Mouse (Mus musculus) stomach, embryonic 14.5 days (tissue): ENCODE data around the gene Atg4b. TPM values are rescaled to one million over a fixed set of nuclear protein-coding genes. Genes with fewer than 3 reads are reported as not detected.

Source experiments
- ATAC-seq: fragments of 200-750 bp; cut with Nextera tagmentation; 2 replicates; pipeline ENCODE4 v1.8.0; 2017; ENCODE audit warnings: low read depth, moderate TSS enrichment; ENCODE audit not compliant: insufficient number of reproducible peaks, insufficient read depth, low FRiP score
- H3K27ac ChIP-seq: fragments of 300-500 bp; sonication (generic); 2 replicates; pipeline ENCODE4 v1.5.1; 2014; ENCODE audit warnings: mild to moderate bottlenecking, low read length, moderate library complexity, mixed read lengths
- H3K27me3 ChIP-seq: fragments of 300-500 bp; sonication (generic); 2 replicates; pipeline ENCODE4 v1.6.1; 2014; ENCODE audit warnings: low read length, control low read depth, mixed read lengths; ENCODE audit not compliant: control insufficient read depth, insufficient read depth
- H3K36me3 ChIP-seq: fragments of 300-500 bp; sonication (generic); 2 replicates; pipeline ENCODE4 v1.6.1; 2014; ENCODE audit warnings: mild to moderate bottlenecking, control low read depth, low read length, moderate library complexity, mixed read lengths; ENCODE audit not compliant: control insufficient read depth, insufficient read depth
- H3K4me1 ChIP-seq: fragments of 300-500 bp; sonication (generic); 2 replicates; pipeline ENCODE4 v1.6.1; 2014; ENCODE audit warnings: low read length, control low read depth, mixed read lengths; ENCODE audit not compliant: control insufficient read depth, insufficient read depth
- H3K4me2 ChIP-seq: fragments of 300-500 bp; sonication (generic); replicated peaks from 2 replicates; pipeline ENCODE4 v1.6.1; 2014; ENCODE audit warnings: low read depth, low read length, control low read depth
- H3K4me3 ChIP-seq: fragments of 300-500 bp; sonication (generic); 2 replicates; pipeline ENCODE4 v1.5.1; 2014; ENCODE audit warnings: low read depth, low read length, control low read depth
- H3K9ac ChIP-seq: fragments of 300-500 bp; sonication (generic); replicated peaks from 2 replicates; pipeline ENCODE4 v1.6.1; 2014; ENCODE audit warnings: low read depth, mild to moderate bottlenecking, control low read depth, low read length, moderate library complexity, mixed read lengths
- H3K9me3 ChIP-seq: fragments of 300-500 bp; sonication (generic); 2 replicates; pipeline ENCODE4 v1.6.1; 2016; ENCODE audit warnings: low read depth, low read length, control low read depth; ENCODE audit not compliant: control insufficient read depth
- WGBS: fragments of 180-500 bp; shearing (Covaris S2); extraction: QIAGEN DNeasy Blood & Tissue Kit; methylation state at CpG from one replicate; pipeline ENCODE4 v1.1.7; 2014; 5-methylcytosine and 5-hydroxymethylcytosine counted together
- polyA plus RNA-seq: library from polyadenylated mRNA; unstranded; fragments of >200 nt; fragmentation: Nextera tagmentation; extraction: Ambion mirVana; gene quantifications from 2 replicates; pipeline ENCODE4 v1.2.1, GENCODE M21; 2014

The Atg4b gene
- polyA plus RNA-seq, 1 experiment from 2014 or later = 91.6 TPM

GRCm38 (mm10) chr1:93810011-93810410, 58.7 kb downstream of the Atg4b start:
- no peak overlapping the region for H3K9ac ChIP-seq
- no peak overlapping the region for H3K4me3 ChIP-seq
- no peaks in the 10 kb centered on the region for H3K27me3 ChIP-seq
- H3K9me3 ChIP-seq = no peaks in the 10 kb centered on the region
- H3K4me1 ChIP-seq = peaks cover 6% of the 10 kb centered on the region; the same call in 1 of the 2 replicates
- 96% methylated on average over 3 of the region's 3 CpGs for WGBS
- H3K27ac ChIP-seq = no peak overlapping the region
- H3K36me3 ChIP-seq = peaks cover 67% of the 10 kb centered on the region
- H3K4me2 ChIP-seq = no peak overlapping the region
- ATAC-seq = no peak

GRCm38 (mm10) chr1:93811495-93812039, 60.3 kb downstream of the Atg4b start:
- H3K4me2 ChIP-seq = no peak overlapping the region
- H3K36me3 ChIP-seq = peaks cover 78% of the 10 kb centered on the region
- no peak for ATAC-seq
- H3K27me3 ChIP-seq = no peaks in the 10 kb centered on the region
- H3K4me3 ChIP-seq = no peak overlapping the region
- H3K27ac ChIP-seq = no peak overlapping the region
- 87% methylated on average over 8 of the region's 8 CpGs for WGBS
- H3K9ac ChIP-seq = no peak overlapping the region
- H3K4me1 ChIP-seq = no peaks in the 10 kb centered on the region
- no peaks in the 10 kb centered on the region for H3K9me3 ChIP-seq

DNA sequence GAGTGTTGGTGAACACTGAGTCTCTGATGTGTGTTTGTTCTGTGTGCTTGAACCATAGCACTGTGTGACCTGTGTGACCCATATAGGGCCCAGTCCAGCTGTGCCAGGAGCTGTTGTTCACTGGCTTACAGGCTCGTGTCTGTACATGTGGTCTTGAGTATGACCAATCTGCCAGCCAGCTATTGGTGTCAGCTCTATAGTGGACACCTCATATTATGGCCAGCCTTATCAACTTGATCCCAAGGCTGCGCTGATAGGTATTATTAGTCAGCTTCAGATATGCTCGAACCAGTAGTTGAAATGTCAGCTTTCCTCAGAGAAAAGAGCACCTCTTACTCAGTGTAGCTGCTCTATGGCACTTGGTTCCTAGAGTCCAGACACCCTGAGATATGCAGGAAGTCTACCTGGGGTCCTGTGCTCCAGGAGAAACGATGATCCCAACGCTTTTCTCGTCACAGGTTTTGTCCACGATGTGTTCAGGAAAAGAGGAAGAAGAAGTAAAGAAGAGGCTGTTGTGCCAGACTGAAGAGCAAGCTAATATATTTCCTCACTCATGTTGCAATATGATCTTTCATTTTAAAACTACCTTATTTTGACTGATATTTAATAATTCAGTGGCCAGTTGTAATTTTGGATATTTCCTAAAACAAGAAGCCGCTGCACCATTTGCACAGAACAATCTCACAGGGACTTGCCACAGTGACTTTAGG, 66.7 kb downstream of the Atg4b start:
- WGBS = 94% methylated on average over 8 of the region's 8 CpGs
- H3K36me3 ChIP-seq = peaks cover 79% of the 10 kb centered on the region

GRCm38 (mm10) chr1:93818722-93819121, 67.4 kb downstream of the Atg4b start:
- Histone ChIP-seq H3K4me3 (no peak overlapping the region), H3K9me3 (no peaks in the 10 kb centered on the region), H3K27me3 (no peaks in the 10 kb centered on the region), H3K4me2 (no peak overlapping the region), H3K4me1 (no peaks in the 10 kb centered on the region), H3K27ac (no peak overlapping the region), H3K36me3 (peaks cover 72% of the 10 kb centered on the region), H3K9ac (no peak overlapping the region)
- 94% methylated on average over 7 of the region's 7 CpGs for WGBS
- ATAC-seq = no peak

More for the DNA sequence above, 66.7 kb downstream of the Atg4b start:
- Histone ChIP-seq H3K9me3 (no peaks in the 10 kb centered on the region), H3K4me1 (no peaks in the 10 kb centered on the region), H3K4me2 (no peak overlapping the region), H3K4me3 (no peak overlapping the region), H3K27ac (no peak overlapping the region), H3K27me3 (no peaks in the 10 kb centered on the region), H3K9ac (no peak overlapping the region)
- ATAC-seq = no peak

- no peaks in the 10 kb centered on the region for H3K27me3 ChIP-seq
- no peak overlapping the region for H3K9ac ChIP-seq
- 0 out of 2 replicates have a peak, but pooled peaks cover 3% of the 10 kb centered on the region for H3K4me1 ChIP-seq
- no peak for ATAC-seq
- H3K4me2 ChIP-seq = no peak overlapping the region; the same call in 1 of the 2 replicates
- WGBS = 81% methylated on average over 3 of the region's 3 CpGs
- H3K4me3 ChIP-seq = no peak overlapping the region
- no peaks in the 10 kb centered on the region for H3K9me3 ChIP-seq
- peaks cover 22% of the 10 kb centered on the region for H3K36me3 ChIP-seq
- H3K27ac ChIP-seq = no peak overlapping the region
Observed at GRCm38 (mm10) chr1:93823796-93824495, 72.6 kb downstream of the Atg4b start.

- Histone ChIP-seq H3K9me3 (no peaks in the 10 kb centered on the region), H3K27me3 (no peaks in the 10 kb centered on the region), H3K4me3 (peak within 1 kb of the TSS; percentile 46), H3K4me1 (0 out of 2 replicates have a peak, but pooled peaks cover 3% of the 10 kb centered on the region), H3K4me2 (peak within 1 kb of the TSS; percentile 76), H3K27ac (peak within 1 kb of the TSS; percentile 90), H3K9ac (peak within 1 kb of the TSS; percentile 46), H3K36me3 (peaks cover 17% of the 10 kb centered on the region)
- 6% methylated on average over 10 of the region's 10 CpGs for WGBS
- ATAC-seq = no peak
Observed at GRCm38 (mm10) chr1:93824609-93825008, 73.3 kb downstream of the Atg4b start, which contains the start of gene D2hgdh. D2hgdh (plus strand) TSS chr1:93824909.

DNA sequence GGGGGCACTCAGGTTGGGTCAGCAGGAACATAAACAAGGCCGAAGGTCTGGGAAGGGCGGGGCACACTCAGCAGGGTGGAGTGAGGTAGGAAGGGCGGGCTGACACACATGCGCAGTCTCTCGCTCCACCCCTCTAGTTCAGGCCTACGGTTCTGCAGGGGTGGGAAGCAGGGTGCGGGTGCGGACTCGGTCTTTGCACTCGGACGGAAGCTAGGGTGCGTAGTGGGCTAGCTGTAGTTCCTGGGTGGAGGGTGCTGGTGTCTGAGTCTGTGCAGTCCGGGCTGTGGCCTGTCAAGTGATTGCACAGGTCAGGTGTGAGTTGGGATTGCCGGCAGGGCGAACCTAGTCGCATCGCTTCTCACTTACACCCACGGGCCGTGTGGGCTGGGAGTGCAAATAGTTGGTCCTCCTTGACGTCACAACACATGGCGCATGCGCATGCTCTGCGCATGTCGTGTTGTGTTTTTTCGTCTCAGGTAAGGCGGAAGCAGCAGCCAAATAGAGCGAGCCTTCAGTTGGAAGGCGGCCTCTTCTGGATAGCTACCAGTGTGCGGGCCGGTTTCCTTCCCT, 73.9 kb downstream of the Atg4b start:
- Histone ChIP-seq H3K4me3 (peak overlapping the region; percentile 46), H3K9me3 (no peaks in the 10 kb centered on the region), H3K4me2 (peak overlapping the region; percentile 76), H3K36me3 (peaks cover 14% of the 10 kb centered on the region), H3K27ac (peak overlapping the region; percentile 90), H3K4me1 (0 out of 2 replicates have a peak, but pooled peaks cover 3% of the 10 kb centered on the region), H3K9ac (peak overlapping the region; percentile 46), H3K27me3 (no peaks in the 10 kb centered on the region)
- ATAC-seq = peak; percentile 97
- under 1% methylated on average over 30 of the region's 30 CpGs for WGBS
